34 mouse cellular contexts compared by ENCODE assay signal in the genomic region with DNA sequence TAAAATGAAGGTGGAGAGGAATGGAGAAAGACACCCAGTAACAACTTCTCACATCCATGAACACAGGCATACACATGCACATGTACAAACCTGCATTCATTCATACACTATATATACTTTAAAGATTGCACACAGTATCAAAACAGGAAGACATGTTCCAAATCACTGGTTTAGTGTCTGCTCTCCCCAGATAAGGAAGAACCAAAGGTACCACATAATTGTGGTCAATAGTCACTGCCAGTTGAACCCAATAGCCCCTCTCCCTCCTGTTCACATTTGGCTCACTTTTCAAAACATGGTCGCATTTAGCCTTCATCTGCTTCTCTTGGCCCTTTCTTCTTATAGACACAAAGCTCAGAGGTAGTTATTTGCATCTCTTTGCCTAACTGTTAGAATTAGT.
"Had no signal": no experiment of that assay in that cellular context is flagged by ENCODE, and none has a peak within 500 bp of the region (broad histone marks: within the 10 kb centered on the region; RNA-seq: fewer than 3 reads in every experiment).

No protein-coding gene starts in this region.

- H3K36me3 ChIP-seq: heart, embryonic 12.5 days; heart, embryonic 13.5 days; heart, embryonic 15.5 days; hindbrain, embryonic 10.5 days; hindbrain, embryonic 12.5 days; hindbrain, embryonic 13.5 days; hindbrain, embryonic 15.5 days; intestine, embryonic 15.5 days; kidney, embryonic 15.5 days had no signal

- ATAC-seq: hindbrain, embryonic 16.5 days; hindbrain, postnatal 0 days; inflammation-experienced regulatory T-cells, adult 6 months; intestine, embryonic 15.5 days; intestine, embryonic 16.5 days; intestine, postnatal 0 days had no signal

- H3K9ac ChIP-seq: heart, embryonic 12.5 days; heart, embryonic 13.5 days; heart, embryonic 15.5 days; hindbrain, embryonic 12.5 days; hindbrain, embryonic 13.5 days; hindbrain, embryonic 14.5 days; hindbrain, embryonic 15.5 days; intestine, embryonic 15.5 days; kidney, embryonic 15.5 days had no signal

- H3K4me2 ChIP-seq: heart, embryonic 12.5 days; heart, embryonic 13.5 days; heart, embryonic 15.5 days; hindbrain, embryonic 12.5 days; hindbrain, embryonic 13.5 days; hindbrain, embryonic 14.5 days; hindbrain, embryonic 15.5 days; intestine, embryonic 15.5 days; kidney, embryonic 15.5 days had no signal

- H3K9me3 ChIP-seq: heart, embryonic 12.5 days; heart, embryonic 13.5 days; heart, embryonic 15.5 days; hindbrain, embryonic 10.5 days; hindbrain, embryonic 12.5 days; hindbrain, embryonic 13.5 days; hindbrain, embryonic 15.5 days; intestine, embryonic 15.5 days; kidney, embryonic 15.5 days had no signal

- H3K4me1 ChIP-seq: heart, embryonic 13.5 days; heart, embryonic 15.5 days had no signal

- DNase-seq: heart, postnatal 10 days; heart, postnatal 14 days; heart, postnatal 36 days; heart, postnatal 4 days; kidney, adult 11 months; kidney, adult 18-20 months; kidney, adult 2 months; kidney, adult 8-10 months; kidney, adult 9 months; kidney, postnatal 10 days; kidney, postnatal 14 days; kidney, postnatal 25 days; kidney, postnatal 36 days; kidney, postnatal 4 days; layer of hippocampus, adult 9-11 months; layer of hippocampus, postnatal 36 days had no signal

- H3K4me3 ChIP-seq: heart, embryonic 12.5 days; heart, embryonic 13.5 days; heart, embryonic 15.5 days; hindbrain, embryonic 10.5 days; hindbrain, embryonic 12.5 days; hindbrain, embryonic 13.5 days; hindbrain, embryonic 15.5 days; intestine, embryonic 15.5 days; kidney, embryonic 15.5 days; layer of hippocampus, adult 2 months; left cerebral cortex, adult 2 months had no signal

- H3K27me3 ChIP-seq: heart, embryonic 12.5 days; heart, embryonic 13.5 days; heart, embryonic 15.5 days; hindbrain, embryonic 12.5 days; hindbrain, embryonic 15.5 days; intestine, embryonic 15.5 days; kidney, embryonic 15.5 days had no signal

- H3K27ac ChIP-seq: heart, embryonic 13.5 days; heart, embryonic 15.5 days; hindbrain, embryonic 10.5 days; hindbrain, embryonic 12.5 days; hindbrain, embryonic 13.5 days; hindbrain, embryonic 14.5 days; hindbrain, embryonic 15.5 days; hindbrain, postnatal 0 days; intestine, embryonic 15.5 days; kidney, embryonic 15.5 days; kidney, postnatal 0 days; layer of hippocampus, adult 2 months; left cerebral cortex, adult 2 months had no signal
